Mouse (Mus musculus) thymus, postnatal 25 days (tissue): ENCODE measurements at regions not wholly inside any gene's neighbourhood (a gene's known extent, or its start where the extent isn't known, plus 50 kb on each side); places are given as distances from the start of the nearest gene placed in this dataset.

Source experiments
- DNase-seq: peaks from one replicate; pipeline ENCODE4 v3.0.0; 2022

- DNase-seq = no peak
These were observed 212.4 kb downstream of the Srbd1 start for GRCm38 (mm10) chr17:85932360-85933132.

GRCm38 (mm10) chr17:85931955-85932354 lies 213.0 kb downstream of the Srbd1 start:
- no peak for DNase-seq

- DNase-seq = no peak
These were observed 214.2 kb downstream of the Srbd1 start for GRCm38 (mm10) chr17:85930789-85931188.

GRCm38 (mm10) chr17:85930331-85930730 lies 214.6 kb downstream of the Srbd1 start:
- DNase-seq = no peak

DNA sequence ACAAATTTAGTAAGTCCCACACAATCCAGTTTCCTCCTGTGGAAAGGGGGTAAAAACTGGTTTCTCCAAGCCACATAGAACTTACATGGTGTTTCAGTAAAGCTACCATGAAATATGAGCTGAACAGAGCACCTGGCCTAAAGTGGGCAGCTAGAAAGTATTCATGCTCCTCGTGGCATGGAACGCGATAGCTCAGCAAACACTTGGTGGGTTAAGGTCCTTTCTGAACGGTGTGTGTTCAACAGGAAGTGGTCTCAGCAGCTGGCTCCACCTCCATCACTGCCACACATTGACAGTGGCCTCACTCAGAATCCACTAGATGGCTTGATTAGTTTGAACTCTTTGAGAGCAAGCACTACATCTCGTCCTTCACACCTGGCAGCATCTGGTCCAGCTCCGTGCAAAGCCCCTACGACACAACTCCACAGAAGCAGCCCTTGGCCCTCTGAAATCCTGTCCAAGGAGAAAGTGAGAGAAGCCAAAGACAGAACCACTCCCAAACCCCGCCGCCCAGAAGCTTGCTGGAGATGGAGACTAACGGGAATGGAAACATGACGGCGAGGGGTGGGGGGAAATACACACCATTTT lies 215.2 kb downstream of the Srbd1 start:
- no peak for DNase-seq

DNA sequence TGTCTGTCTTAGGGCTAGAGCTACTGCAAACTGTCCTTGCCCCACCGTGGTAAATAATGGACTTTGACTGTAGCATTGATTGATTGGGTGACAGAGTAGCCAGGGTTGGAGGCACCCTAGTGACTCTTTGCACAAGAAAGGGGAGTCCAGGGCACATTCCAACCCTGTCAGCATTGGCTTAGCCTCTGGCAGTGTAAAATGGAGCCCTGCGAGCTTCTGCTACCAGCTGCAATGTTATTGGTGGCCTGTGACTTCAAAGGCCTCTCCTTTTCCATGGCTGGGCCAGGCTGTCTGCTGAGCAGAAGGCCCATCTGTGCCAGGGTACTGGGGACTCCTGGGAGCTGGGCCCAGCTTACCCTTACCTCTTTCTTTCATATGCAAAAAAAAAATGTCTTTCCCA lies 216.4 kb downstream of the Srbd1 start:
- no peak for DNase-seq

- DNase-seq = no peak
These were observed 217.7 kb downstream of the Srbd1 start for GRCm38 (mm10) chr17:85927261-85927660.

DNA sequence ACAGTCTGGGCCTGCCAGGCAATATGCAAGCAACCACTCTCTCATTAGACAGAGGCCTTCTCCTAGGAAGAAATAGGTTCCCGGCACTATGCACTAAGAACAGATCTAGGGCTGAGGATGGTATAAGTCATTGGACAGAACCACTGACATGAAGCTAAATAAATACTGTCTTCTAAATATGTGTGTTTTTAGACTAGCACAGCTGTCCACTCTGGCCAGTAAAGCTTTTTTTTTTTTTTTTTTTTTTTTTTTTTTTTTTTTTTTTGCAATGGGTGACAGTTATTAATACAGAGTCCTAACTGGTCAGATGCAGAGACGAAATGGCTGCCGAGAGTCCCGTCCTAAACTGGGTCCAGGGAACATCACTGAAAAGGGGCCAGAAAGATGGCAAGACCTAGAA lies 218.9 kb downstream of the Srbd1 start:
- no peak for DNase-seq

GRCm38 (mm10) chr17:85921219-85921673 lies 223.7 kb downstream of the Srbd1 start:
- no peak for DNase-seq

- DNase-seq = no peak
These were observed 225.1 kb downstream of the Srbd1 start for GRCm38 (mm10) chr17:85919868-85920267.

DNA sequence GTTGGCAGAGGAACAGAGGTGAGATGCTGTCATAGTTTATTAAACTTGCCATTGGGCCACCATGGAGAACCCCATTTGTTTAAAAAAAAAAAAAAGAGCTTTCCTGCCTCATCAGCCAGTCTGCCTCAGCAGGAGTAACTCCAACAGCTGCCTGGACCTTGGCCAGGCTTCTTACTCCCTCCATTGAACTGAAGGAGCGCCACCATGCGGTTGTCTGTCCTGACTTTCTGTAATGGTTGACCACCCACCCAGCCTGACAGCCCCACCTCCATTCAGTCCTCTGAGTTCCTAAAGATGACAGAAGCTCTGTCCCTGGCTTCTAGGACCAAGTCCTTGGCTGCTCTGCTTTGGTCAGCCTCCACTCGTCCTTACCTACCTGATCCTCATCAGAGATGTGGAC lies 227.8 kb upstream of the Six2 start:
- DNase-seq = no peak

DNA sequence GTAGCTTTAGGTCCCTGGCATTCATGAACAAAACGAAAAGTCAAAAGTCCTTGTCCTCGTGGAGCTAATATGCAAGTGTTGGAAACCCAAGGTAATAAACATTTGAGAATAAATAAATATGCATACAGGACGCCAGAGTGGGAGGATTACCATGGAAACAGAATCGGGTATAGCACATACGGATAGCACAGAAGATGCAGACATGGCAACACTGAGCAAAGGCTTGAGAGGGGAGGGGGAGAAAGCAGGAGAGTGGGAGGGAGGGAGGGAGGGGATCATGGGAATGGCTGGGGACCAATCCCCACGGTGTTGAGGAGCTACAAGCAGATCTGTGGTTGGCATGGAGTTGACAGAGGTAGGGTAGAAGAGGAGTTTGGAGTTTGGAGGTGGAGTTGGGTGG lies 226.0 kb upstream of the Six2 start:
- DNase-seq = no peak

DNA sequence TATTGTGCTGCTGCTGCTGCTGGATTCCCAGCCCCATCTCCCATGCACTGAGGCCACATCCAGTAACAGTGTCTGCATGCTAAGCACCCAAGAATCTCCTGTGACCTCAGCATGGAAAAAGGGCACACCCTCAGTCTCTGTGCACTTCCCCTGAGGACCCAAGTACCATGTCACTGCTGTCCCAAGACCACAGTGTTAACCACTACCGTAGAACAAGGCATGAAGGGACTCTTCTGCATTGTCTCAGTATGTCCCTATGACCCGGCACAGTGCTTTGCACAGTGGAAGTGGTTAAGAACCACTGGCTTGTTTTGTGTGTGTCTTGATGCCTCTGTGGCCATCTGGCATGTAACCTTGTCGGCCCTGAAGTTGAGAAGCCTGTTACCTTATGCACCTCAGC lies 220.6 kb upstream of the Six2 start:
- no peak for DNase-seq

- DNase-seq = no peak
These were observed 218.6 kb upstream of the Six2 start for GRCm38 (mm10) chr17:85906597-85907187.

GRCm38 (mm10) chr17:85902575-85902974 lies 214.5 kb upstream of the Six2 start:
- no peak for DNase-seq

GRCm38 (mm10) chr17:85899096-85899495 lies 211.0 kb upstream of the Six2 start:
- no peak for DNase-seq

GRCm38 (mm10) chr17:85895978-85896377 lies 207.9 kb upstream of the Six2 start:
- DNase-seq = no peak

- no peak for DNase-seq
These were observed 203.2 kb upstream of the Six2 start for GRCm38 (mm10) chr17:85891243-85891642.

DNA sequence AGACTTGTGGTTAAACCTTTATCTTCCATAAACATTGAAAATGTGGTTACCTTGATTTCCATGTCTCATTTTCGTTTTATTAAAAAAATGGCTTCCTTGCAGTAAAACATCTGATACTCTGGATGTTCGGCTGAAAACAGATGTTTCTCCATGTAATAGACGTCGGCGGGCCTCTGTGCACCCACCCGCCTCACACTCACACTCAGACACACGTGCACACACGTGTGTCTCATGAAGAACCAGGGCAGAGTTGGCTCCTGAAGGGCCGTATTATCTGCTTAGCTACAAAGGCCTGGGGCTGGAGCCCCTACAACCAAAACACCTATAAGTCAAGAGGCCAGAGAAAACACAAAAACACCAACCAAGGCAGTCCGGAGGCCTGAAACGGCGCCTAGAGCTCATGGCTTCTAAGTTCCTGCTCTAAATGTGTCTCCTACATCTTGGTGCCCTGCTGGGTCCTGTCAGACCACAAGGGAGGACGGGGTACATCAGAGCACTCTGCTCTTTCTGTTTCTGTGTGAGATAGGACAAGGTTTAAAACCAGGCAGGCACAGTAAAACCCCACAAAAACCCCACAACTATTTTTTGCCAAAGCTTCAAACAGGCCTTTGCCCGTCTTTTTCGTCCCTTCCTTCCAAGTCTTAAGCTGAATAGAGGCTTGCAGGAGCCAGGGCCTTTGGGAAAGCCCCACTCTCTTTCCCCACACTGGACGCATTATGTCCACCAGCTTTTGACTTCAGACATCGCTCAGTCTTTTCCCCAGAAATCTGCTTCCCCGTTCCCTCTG lies 201.9 kb upstream of the Six2 start:
- no peak for DNase-seq

DNA sequence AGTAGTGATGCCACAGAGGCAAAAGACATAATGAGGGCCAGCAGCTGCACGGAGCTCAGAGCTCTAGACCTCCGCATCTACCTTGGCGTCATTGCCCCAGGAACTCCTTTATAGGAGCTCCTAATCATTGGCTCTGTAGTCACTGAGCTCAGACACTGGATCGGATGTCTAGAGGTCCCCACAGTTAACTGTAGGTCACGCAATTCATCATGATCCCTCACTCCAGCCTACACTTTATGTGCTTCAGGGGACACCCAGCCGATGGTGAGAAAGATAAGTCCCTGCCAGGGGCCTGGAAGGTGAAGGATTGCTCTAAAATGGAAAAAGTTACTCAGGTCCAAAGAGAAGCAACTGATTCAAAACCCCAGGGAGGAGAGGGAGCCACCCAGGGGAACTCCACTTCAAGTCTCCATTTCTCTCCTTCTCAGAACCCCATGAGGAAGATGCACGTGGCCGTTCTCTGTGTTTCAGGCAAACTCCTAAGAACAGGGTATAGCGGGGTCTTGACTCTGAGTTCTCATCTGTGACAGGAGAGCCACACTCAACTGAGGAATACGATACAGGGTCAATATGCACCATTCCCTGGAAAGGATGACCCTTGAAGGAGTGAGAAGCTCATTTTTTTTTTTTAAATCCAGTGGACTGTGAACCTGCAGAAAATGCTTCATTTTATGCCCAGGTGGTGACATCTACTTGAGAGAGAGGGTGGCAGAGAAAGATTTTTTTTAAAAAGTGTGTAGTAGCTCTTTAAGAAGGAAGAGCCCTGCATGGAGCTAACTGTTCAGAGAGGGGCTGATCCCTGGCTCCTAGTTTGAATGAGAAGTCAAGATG lies 200.7 kb upstream of the Six2 start:
- no peak for DNase-seq

- DNase-seq = no peak
These were observed 198.6 kb upstream of the Six2 start for GRCm38 (mm10) chr17:85886675-85887074.

GRCm38 (mm10) chr17:85886237-85886636 lies 198.2 kb upstream of the Six2 start:
- DNase-seq = no peak
